Mouse (Mus musculus) heart, embryonic 16.5 days (tissue): Measurements from ENCODE around the gene Fbxo21. TPM values are rescaled to one million over a fixed set of nuclear protein-coding genes. Genes with fewer than 3 reads are reported as not detected.

Source experiments
- ATAC-seq: fragments of 200-750 bp; cut with Nextera tagmentation; replicated peaks from 2 replicates; pipeline ENCODE4 v1.8.0; 2017; ENCODE audit warnings: moderate number of reproducible peaks; ENCODE audit not compliant: insufficient read depth, low FRiP score; ENCODE audit errors: extremely low read depth
- H3K27ac ChIP-seq: fragments of 300-500 bp; sonication (generic); 2 replicates; pipeline ENCODE4 v1.5.1; 2014; ENCODE audit warnings: mild to moderate bottlenecking, low read length, control low read depth, moderate library complexity
- H3K27me3 ChIP-seq: fragments of 300-500 bp; sonication (generic); 2 replicates; pipeline ENCODE4 v1.6.1; 2014; ENCODE audit warnings: low read length, mixed read lengths; ENCODE audit not compliant: control insufficient read depth, insufficient read depth
- H3K36me3 ChIP-seq: fragments of 300-500 bp; sonication (generic); 2 replicates; pipeline ENCODE4 v1.6.1; 2014; ENCODE audit not compliant: control insufficient read depth, insufficient read depth
- H3K4me1 ChIP-seq: fragments of 300-500 bp; sonication (generic); 2 replicates; pipeline ENCODE4 v1.6.1; 2014; ENCODE audit warnings: low read length, mixed read lengths; ENCODE audit not compliant: control insufficient read depth, insufficient read depth
- H3K4me2 ChIP-seq: fragments of 300-500 bp; sonication (generic); 2 replicates; pipeline ENCODE4 v1.6.1; 2014; ENCODE audit warnings: low read depth, mild to moderate bottlenecking, control low read depth, low read length
- H3K4me3 ChIP-seq: fragments of 300-500 bp; sonication (generic); 2 replicates; pipeline ENCODE4 v1.5.1; 2014; ENCODE audit warnings: mild to moderate bottlenecking, control low read depth, low read length
- H3K9ac ChIP-seq: fragments of 300-500 bp; sonication (generic); 2 replicates; pipeline ENCODE4 v1.6.1; 2014; ENCODE audit warnings: low read length, control low read depth
- H3K9me3 ChIP-seq: fragments of 300-500 bp; sonication (generic); replicated peaks from 2 replicates; pipeline ENCODE4 v1.6.1; 2016; ENCODE audit warnings: low read length; ENCODE audit not compliant: control insufficient read depth
- WGBS: fragments of 180-500 bp; shearing (Covaris S2); extraction: QIAGEN DNeasy Blood & Tissue Kit; methylation state at CpG from one replicate; pipeline ENCODE4 v1.1.7; 2014; 5-methylcytosine and 5-hydroxymethylcytosine counted together
- polyA plus RNA-seq: library from polyadenylated mRNA; unstranded; fragments of >200 nt; fragmentation: Nextera tagmentation; extraction: Ambion mirVana; gene quantifications from 2 replicates; pipeline ENCODE4 v1.2.1, GENCODE M21; 2015

Gene Fbxo21
- polyA plus RNA-seq, 1 experiment from 2014 or later, result 51.5 TPM

DNA sequence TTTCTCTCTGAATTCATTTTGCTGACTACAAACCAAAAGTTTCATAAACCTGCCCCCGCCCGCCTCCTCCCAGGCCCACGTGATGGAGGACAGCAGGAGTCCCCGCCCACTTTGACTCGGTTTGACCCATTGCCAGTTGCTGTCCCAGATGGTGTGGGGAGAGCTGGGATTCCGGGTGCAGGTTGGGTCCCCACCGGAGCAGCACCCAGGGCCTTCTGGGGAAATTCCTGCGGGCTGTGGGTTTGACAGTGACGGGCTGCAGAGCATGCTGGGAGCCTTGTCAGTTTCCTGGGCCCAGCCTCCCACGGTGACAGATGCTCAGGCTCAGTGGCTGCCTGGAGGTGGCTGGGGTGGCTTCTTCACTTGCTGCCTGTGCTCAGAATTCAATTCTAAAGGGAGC, 52.9 kb downstream of the Fbxo21 start:
- peak; percentile 28; the same call in 1 of the 2 replicates for ATAC-seq
- peak overlapping the region; percentile 100 for H3K4me2 ChIP-seq
- H3K27me3 ChIP-seq, result peaks cover 29% of the 10 kb centered on the region
- no peak overlapping the region for H3K27ac ChIP-seq
- peaks cover 27% of the 10 kb centered on the region for H3K4me1 ChIP-seq
- H3K9ac ChIP-seq, result no peak overlapping the region
- 4% methylated on average over 10 of the region's 10 CpGs for whole genome bisulfite sequencing
- H3K4me3 ChIP-seq, result peak overlapping the region; percentile 77
- no peaks in the 10 kb centered on the region for H3K9me3 ChIP-seq
- H3K36me3 ChIP-seq, result no peaks in the 10 kb centered on the region

DNA sequence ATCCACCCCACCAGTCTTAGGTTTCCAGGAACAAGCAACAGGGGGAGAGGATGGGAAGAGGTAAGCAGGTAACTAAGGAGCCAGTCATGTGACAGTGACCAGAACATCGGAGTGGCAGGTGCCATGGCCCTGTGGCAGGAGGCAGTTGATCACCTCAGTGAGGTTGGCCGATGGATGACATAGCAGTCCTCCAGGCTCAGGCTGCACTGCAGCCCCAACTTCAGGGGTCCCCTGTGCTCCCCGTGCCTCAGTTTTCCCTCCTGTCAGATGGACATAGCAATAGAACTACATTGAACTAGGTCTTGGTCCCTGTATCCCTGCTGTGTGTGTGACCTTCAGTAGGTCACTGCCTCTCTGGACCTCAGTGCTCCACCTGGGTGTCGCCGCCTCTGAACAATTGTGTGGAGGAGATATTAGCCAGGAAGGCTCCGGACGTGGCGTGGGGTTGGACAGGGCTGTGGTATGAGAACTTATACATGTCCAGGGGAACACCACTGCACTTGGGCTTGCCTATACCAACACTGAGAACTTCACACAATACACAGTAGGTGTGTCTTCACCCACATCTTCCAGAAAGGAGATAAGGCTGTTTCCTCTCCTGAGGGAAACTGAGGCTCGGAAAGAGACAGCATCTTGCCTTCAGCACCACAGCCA, 53.6 kb downstream of the Fbxo21 start:
- Histone ChIP-seq H3K27ac (no peak overlapping the region), H3K4me3 (no peak overlapping the region), H3K27me3 (peaks cover 29% of the 10 kb centered on the region), H3K4me1 (peaks cover 27% of the 10 kb centered on the region), H3K4me2 (no peak overlapping the region), H3K9me3 (peaks cover 2% of the 10 kb centered on the region), H3K9ac (no peak overlapping the region), H3K36me3 (no peaks in the 10 kb centered on the region)
- no peak for ATAC-seq
- WGBS, result 94% methylated on average over 9 of the region's 9 CpGs

DNA sequence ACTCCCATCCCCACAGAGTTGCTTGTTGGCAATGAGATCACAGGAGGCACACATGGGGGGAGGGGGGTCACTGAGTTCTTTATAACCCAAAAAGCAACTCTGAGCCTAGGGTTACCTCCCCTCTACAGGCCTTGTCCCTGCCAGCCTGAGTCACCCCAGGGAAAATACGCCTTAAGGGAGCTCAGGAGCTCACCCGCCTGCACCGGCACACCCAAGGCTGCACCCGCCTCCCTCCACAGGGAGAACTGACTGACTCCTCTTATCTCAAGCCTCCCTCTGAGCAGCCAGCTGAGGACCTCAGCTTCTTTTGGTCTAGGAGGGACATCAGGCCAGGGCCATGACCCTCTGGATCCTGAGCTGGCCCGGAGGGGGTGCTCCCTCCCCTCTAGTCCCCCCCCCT, 54.5 kb downstream of the Fbxo21 start:
- Histone ChIP-seq H3K4me3 (no peak overlapping the region), H3K36me3 (no peaks in the 10 kb centered on the region)
- WGBS, result 31% methylated on average over 5 of the region's 5 CpGs

GRCm38 (mm10) chr5:118031508-118031907, 55.0 kb downstream of the Fbxo21 start:
- WGBS, result 63% methylated on average over 4 of the region's 4 CpGs
- ATAC-seq, result no peak

More for the DNA sequence above, 54.5 kb downstream of the Fbxo21 start:
- peaks cover 23% of the 10 kb centered on the region for H3K27me3 ChIP-seq
- no peak overlapping the region for H3K9ac ChIP-seq
- peaks cover 7% of the 10 kb centered on the region for H3K9me3 ChIP-seq
- ATAC-seq, result no peak
- peaks cover 27% of the 10 kb centered on the region for H3K4me1 ChIP-seq
- H3K27ac ChIP-seq, result no peak overlapping the region
- H3K4me2 ChIP-seq, result no peak overlapping the region

DNA sequence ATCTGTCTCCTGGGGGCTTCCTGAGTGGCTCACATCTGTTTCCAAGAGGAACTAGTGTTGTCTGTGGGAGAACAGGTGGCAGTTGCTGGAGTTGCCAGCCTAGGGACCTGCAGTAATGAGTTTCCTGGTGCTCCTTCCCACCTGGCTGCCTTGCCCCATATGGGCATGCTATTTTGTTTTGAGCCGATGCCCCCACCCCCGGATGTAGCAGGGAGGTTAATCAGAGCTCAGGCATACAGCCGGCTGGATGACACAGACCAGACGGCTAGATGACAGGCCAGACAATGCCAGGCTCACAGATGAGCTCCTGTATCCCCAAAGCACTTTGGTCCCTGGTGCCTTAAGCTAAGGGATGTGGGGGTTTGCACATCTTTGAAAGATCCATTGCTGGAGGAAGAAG, 56.8 kb downstream of the Fbxo21 start:
- peaks cover 6% of the 10 kb centered on the region for H3K27me3 ChIP-seq
- H3K27ac ChIP-seq, result no peak overlapping the region

More at GRCm38 (mm10) chr5:118031508-118031907, 55.0 kb downstream of the Fbxo21 start:
- Histone ChIP-seq H3K9ac (no peak overlapping the region), H3K4me1 (peaks cover 25% of the 10 kb centered on the region), H3K27ac (no peak overlapping the region), H3K4me2 (no peak overlapping the region), H3K4me3 (no peak overlapping the region), H3K9me3 (peaks cover 7% of the 10 kb centered on the region), H3K36me3 (no peaks in the 10 kb centered on the region), H3K27me3 (peaks cover 21% of the 10 kb centered on the region)

DNA sequence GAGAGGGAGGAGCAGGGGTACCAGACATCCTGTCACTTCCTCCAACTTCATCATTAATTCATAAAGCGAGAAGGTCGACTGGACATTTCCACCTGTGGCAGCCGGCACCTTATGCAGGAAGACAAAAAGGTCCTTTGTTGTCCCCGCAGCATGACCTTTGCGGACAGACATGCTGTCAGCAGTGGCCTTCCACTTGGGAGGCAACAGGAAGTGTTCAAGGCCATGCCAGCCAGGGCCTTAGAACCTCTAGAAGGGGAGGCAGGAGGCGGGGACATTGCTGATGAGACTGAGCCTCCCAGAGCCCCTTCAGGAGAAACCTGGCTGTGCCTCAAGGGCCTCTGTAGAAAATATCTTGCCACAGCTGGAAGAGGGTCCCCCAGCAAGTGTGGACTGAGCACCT, 57.2 kb downstream of the Fbxo21 start:
- peaks cover 16% of the 10 kb centered on the region for H3K4me1 ChIP-seq
- ATAC-seq, result no peak
- H3K9ac ChIP-seq, result no peak overlapping the region
- 52% methylated on average over 6 of the region's 6 CpGs for WGBS
- no peak overlapping the region for H3K4me3 ChIP-seq
- H3K27me3 ChIP-seq, result peaks cover 2% of the 10 kb centered on the region
- H3K27ac ChIP-seq, result no peak overlapping the region
- no peak overlapping the region for H3K4me2 ChIP-seq
- no peaks in the 10 kb centered on the region for H3K36me3 ChIP-seq
- H3K9me3 ChIP-seq, result peaks cover 7% of the 10 kb centered on the region

More for the DNA sequence above, 56.8 kb downstream of the Fbxo21 start:
- no peaks in the 10 kb centered on the region for H3K36me3 ChIP-seq
- no peak overlapping the region for H3K4me3 ChIP-seq
- no peak overlapping the region for H3K9ac ChIP-seq
- 8% methylated on average over 4 of the region's 4 CpGs for WGBS
- no peak for ATAC-seq
- H3K4me2 ChIP-seq, result no peak overlapping the region
- H3K4me1 ChIP-seq, result peaks cover 21% of the 10 kb centered on the region
- peaks cover 7% of the 10 kb centered on the region for H3K9me3 ChIP-seq

DNA sequence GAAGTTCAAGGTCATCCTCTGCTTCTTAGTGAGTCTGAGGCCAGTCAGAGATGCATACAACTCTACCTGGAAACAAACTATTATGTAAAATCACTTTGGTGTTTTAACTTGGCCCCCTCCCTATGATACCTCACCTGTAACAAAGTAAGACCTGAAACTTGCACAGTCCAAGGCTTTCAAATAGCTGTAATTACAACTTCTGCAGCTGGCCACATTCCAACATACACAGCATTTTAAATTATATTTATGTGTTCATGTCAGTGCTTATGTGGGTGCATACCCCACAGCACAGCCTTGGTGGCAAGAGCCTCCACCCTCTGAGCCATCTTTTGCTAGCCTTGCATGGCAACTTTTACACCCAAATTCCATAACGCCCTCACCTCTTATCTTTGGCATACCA, 58.1 kb downstream of the Fbxo21 start:
- no peak overlapping the region for H3K9ac ChIP-seq
- H3K4me2 ChIP-seq, result no peak overlapping the region
- no peak overlapping the region for H3K27ac ChIP-seq
- peaks cover 7% of the 10 kb centered on the region for H3K9me3 ChIP-seq
- H3K27me3 ChIP-seq, result no peaks in the 10 kb centered on the region
- ATAC-seq, result no peak
- no peaks in the 10 kb centered on the region for H3K36me3 ChIP-seq
- peaks cover 10% of the 10 kb centered on the region for H3K4me1 ChIP-seq
- WGBS, result 86% methylated on average over 1 of the region's 1 CpGs
- H3K4me3 ChIP-seq, result no peak overlapping the region

DNA sequence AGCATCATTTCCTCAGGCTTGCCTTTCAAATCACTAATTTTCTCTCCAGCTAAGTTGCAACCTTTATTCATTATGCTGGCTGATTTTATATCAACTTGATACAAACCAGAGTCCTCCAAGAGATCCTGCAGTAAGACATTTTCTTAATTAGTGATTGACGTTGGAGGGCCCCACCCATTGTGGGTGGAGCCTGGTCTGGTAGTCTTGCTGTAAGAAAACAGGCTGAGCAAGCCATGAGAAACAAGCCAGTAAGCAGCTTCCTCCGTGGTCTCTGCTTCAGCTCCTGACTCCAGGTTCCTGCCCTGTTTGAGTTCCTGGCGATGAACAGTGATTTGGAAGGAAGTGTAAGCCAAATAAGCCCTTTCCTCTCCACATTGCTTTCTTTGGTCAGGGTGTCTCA, 59.3 kb downstream of the Fbxo21 start:
- Histone ChIP-seq H3K4me1 (peaks cover 10% of the 10 kb centered on the region), H3K36me3 (no peaks in the 10 kb centered on the region), H3K27me3 (no peaks in the 10 kb centered on the region), H3K9ac (no peak overlapping the region), H3K27ac (no peak overlapping the region), H3K4me2 (no peak overlapping the region), H3K9me3 (peaks cover 7% of the 10 kb centered on the region), H3K4me3 (no peak overlapping the region)
- WGBS, result 56% methylated on average over 3 of the region's 3 CpGs
- no peak for ATAC-seq

GRCm38 (mm10) chr5:118036888-118037797, 60.6 kb downstream of the Fbxo21 start:
- H3K27me3 ChIP-seq, result no peaks in the 10 kb centered on the region
- H3K4me3 ChIP-seq, result no peak overlapping the region; the same call in none of the 2 replicates
- no peak overlapping the region for H3K27ac ChIP-seq
- H3K4me1 ChIP-seq, result peaks cover 10% of the 10 kb centered on the region
- H3K4me2 ChIP-seq, result peak overlapping the region; percentile 53
- peak overlapping the region; percentile 48 for H3K9ac ChIP-seq
- H3K9me3 ChIP-seq, result peaks cover 7% of the 10 kb centered on the region
- no peaks in the 10 kb centered on the region for H3K36me3 ChIP-seq
- peak; percentile 31; the same call in 1 of the 2 replicates for ATAC-seq
- WGBS, result 34% methylated on average over 25 of the region's 25 CpGs
